Mouse (Mus musculus) ovary, postnatal 36 days (tissue): ENCODE data around the gene Ccdc134.

Experiments
- DNase-seq: peaks from one replicate; pipeline ENCODE4 v3.0.0; 2022; ENCODE audit warnings: low spot score, mixed read lengths

The Ccdc134 gene

GRCm38 (mm10) chr15:82170437-82171377 lies 43.0 kb downstream of the Ccdc134 start:
- DNase-seq: no peak

DNA sequence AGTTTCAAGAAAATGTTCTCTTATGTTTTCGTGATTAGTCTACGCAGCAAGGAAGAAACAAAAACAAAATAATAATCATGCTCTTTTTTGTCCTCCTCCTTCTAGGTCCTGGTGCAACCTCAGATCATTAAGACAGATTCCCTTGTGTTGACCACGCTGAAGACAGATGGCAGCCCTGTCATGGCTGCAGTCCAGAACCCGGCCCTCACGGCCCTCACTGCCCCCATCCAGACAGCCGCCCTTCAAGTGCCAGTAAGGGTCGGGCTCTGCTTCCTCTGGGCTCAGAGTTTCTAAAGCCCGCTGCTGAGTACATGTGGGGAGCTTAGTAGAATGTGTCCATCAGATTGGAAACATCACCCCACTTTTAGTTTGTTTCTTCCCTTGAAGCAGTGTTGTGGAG lies 44.9 kb downstream of the Ccdc134 start:
- DNase-seq: no peak

DNA sequence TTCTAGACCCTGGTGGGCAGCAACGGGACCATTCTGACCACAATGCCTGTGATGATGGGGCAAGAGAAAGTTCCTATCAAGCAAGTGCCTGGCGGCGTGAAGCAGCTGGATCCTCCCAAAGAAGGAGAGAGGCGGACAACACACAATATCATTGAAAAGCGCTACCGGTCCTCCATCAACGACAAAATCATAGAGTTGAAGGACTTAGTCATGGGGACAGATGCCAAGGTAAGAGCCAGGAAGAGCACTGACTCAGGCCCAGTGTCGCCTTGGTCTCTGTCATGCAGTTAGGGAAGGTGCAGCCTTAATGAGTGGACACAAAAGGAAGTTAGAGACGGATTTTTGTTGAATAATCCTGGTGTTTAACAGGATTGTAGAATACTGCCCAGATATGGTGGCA lies 47.4 kb downstream of the Ccdc134 start:
- DNase-seq: no peak

DNA sequence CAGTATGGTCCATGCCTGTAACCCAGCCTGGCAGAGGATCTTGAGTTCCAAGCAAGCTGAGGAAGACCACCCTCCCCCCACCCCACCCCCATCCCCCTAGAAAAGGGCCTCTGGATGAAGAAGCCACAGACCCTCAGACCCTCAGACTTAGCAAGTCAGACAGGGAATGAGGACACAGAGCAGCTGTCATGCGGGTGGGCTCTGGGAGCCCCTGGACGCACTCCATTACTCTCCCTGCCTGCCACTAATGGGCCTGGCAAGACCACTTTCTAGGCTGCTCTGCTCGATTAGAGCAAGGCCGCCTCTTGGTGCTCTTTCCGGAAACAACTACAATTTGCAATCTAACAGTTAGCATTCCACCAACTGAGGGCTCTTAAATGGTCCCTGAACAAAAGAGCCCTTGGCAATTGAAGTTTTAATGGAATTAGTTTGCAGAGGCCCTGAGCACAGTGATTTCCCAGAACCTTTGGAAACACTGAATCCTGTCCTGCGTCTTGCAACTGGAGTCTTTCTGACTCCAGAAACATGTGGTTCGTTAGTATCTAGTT lies 50.1 kb downstream of the Ccdc134 start:
- no peak for DNase-seq

DNA sequence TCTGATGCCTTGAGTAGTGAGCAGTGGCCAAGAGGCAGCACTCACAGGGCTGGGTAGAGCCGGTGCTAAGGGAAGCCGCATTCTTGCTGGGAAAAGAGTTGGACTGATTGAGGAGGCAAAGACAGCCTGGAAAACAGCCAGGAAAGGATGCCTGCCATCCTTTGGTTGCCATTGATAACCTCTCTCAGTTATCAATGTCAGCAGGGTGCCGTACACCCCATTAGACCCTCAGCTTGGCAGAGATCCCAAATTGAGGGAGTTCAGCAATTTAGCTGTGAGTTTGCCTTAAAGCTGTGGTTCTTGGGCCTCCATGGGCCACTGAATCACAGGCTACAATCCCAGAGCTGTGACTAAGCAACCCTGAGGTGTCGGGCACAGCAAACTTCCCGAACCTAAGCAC lies 53.4 kb downstream of the Ccdc134 start:
- no peak for DNase-seq

GRCm38 (mm10) chr15:82182311-82182710 lies 54.6 kb downstream of the Ccdc134 start:
- DNase-seq: no peak

GRCm38 (mm10) chr15:82183596-82183995 lies 55.9 kb downstream of the Ccdc134 start:
- DNase-seq: no peak

- no peak for DNase-seq
Measured at GRCm38 (mm10) chr15:82184183-82184582, 56.5 kb downstream of the Ccdc134 start.

GRCm38 (mm10) chr15:82184656-82185055 lies 56.9 kb downstream of the Ccdc134 start:
- no peak for DNase-seq

DNA sequence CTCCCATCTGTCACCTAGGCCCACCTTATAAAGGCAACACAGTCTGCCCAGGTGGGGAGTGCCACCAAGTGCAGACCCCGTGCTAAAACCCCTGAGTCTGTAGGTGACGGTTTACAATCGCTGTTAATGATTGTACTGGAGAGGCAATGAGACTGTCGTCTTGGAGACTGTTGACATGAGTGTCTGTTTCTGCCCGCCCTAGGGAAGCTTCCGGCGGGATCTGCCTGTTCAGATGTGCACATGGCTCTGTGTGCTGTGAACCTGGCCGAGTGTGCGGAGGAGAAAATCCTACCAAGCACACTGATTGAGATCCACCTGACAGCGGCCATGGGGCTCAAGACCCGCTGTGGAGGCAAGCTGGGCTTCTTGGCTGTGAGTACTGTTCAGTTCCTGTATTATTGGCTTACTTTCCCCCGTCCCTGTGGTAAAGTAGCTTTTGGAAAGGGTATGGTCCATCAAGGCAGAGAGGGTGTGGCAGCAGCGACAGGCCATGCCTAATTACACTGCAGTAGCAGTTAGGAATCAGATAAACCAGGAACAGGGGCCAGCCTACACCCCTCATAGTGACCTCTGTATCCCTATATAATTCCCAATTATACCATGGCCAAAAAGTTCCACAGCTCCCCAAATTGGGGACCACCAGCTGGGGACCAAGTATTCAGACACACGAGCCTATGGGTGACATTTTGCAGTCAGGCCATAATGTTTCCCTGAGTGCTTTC lies 57.5 kb downstream of the Ccdc134 start:
- no peak for DNase-seq

GRCm38 (mm10) chr15:82186131-82186530 lies 58.4 kb downstream of the Ccdc134 start:
- no peak for DNase-seq

- no peak for DNase-seq
Measured at GRCm38 (mm10) chr15:82186931-82187330, 59.2 kb downstream of the Ccdc134 start.

GRCm38 (mm10) chr15:82187401-82187800 lies 59.7 kb downstream of the Ccdc134 start:
- no peak for DNase-seq

GRCm38 (mm10) chr15:82187924-82188323 lies 60.2 kb downstream of the Ccdc134 start:
- DNase-seq: no peak

- DNase-seq: no peak
Measured at GRCm38 (mm10) chr15:82188481-82189240, 60.9 kb downstream of the Ccdc134 start.
